Mouse (Mus musculus) heart, embryonic 11.5 days (tissue): ENCODE measurements around the gene Srsf6. TPM values are rescaled to one million over a fixed set of nuclear protein-coding genes. Genes with fewer than 3 reads are reported as not detected.

ENCODE experiments used
- ATAC-seq: fragments of 200-750 bp; cut with Nextera tagmentation; replicated peaks from 2 replicates; pipeline ENCODE4 v1.8.0; 2017; ENCODE audit warnings: moderate library complexity; ENCODE audit not compliant: insufficient number of reproducible peaks, low FRiP score, low TSS enrichment
- H3K27ac ChIP-seq: fragments of 300-500 bp; sonication (generic); 2 replicates; pipeline ENCODE4 v1.5.1; 2014; ENCODE audit warnings: mild to moderate bottlenecking, low read depth, low read length
- H3K27me3 ChIP-seq: fragments of 300-500 bp; sonication (generic); 2 replicates; pipeline ENCODE4 v1.6.1; 2014; ENCODE audit warnings: mild to moderate bottlenecking, low read length, mixed read lengths; ENCODE audit not compliant: control insufficient read depth, insufficient read depth
- H3K36me3 ChIP-seq: fragments of 300-500 bp; sonication (generic); 2 replicates; pipeline ENCODE4 v1.6.1; 2014; ENCODE audit warnings: mild to moderate bottlenecking, low read length, moderate library complexity, mixed read lengths; ENCODE audit not compliant: control insufficient read depth, insufficient read depth
- H3K4me1 ChIP-seq: fragments of 300-500 bp; sonication (generic); 2 replicates; pipeline ENCODE4 v1.6.1; 2014; ENCODE audit warnings: low read length; ENCODE audit not compliant: control insufficient read depth, insufficient read depth
- H3K4me2 ChIP-seq: fragments of 300-500 bp; sonication (generic); 2 replicates; pipeline ENCODE4 v1.6.1; 2014; ENCODE audit warnings: mild to moderate bottlenecking, moderate library complexity
- H3K4me3 ChIP-seq: fragments of 300-500 bp; sonication (generic); 2 replicates; pipeline ENCODE4 v1.5.1; 2014; ENCODE audit warnings: low read depth, low read length
- H3K9ac ChIP-seq: fragments of 300-500 bp; sonication (generic); 2 replicates; pipeline ENCODE4 v1.6.1; 2014; ENCODE audit warnings: mild to moderate bottlenecking, low read depth, low read length, moderate library complexity
- H3K9me3 ChIP-seq: fragments of 300-500 bp; sonication (generic); replicated peaks from 2 replicates; pipeline ENCODE4 v1.6.1; 2016; ENCODE audit warnings: low read length; ENCODE audit not compliant: control insufficient read depth
- WGBS: fragments of 180-500 bp; shearing (Covaris S2); extraction: QIAGEN DNeasy Blood & Tissue Kit; methylation state at CpG from one replicate; pipeline ENCODE4 v1.1.7; 2014; ENCODE audit not compliant: insufficient replicate concordance; 5-methylcytosine and 5-hydroxymethylcytosine counted together
- polyA plus RNA-seq: library from polyadenylated mRNA; unstranded; fragments of >200 nt; fragmentation: Nextera tagmentation; extraction: Ambion mirVana; gene quantifications from 2 replicates; pipeline ENCODE4 v1.2.1, GENCODE M21; 2014

Gene Srsf6
- polyA plus RNA-seq, 1 experiment from 2014 or later, result 164 TPM

- no peak overlapping the region for H3K9ac ChIP-seq
- H3K4me1 ChIP-seq, result peaks cover 3% of the 10 kb centered on the region; the same call in 1 of the 2 replicates
- no peak overlapping the region for H3K4me2 ChIP-seq
- 59% methylated on average over 3 of the region's 3 CpGs for WGBS
- H3K4me3 ChIP-seq, result no peak overlapping the region
- ATAC-seq, result no peak
- 0 out of 2 replicates have a peak, but pooled peaks cover 2% of the 10 kb centered on the region for H3K36me3 ChIP-seq
- H3K27me3 ChIP-seq, result no peaks in the 10 kb centered on the region
- no peaks in the 10 kb centered on the region for H3K9me3 ChIP-seq
- H3K27ac ChIP-seq, result no peak overlapping the region
Observed at GRCm38 (mm10) chr2:162927918-162928585, 3.3 kb upstream of the Srsf6 start.

GRCm38 (mm10) chr2:162929704-162930103 lies 1.6 kb upstream of the Srsf6 start:
- 42% methylated on average over 3 of the region's 3 CpGs for WGBS
- H3K4me3 ChIP-seq, result no peak overlapping the region
- peak overlapping the region; percentile 89 for H3K4me2 ChIP-seq

GRCm38 (mm10) chr2:162930516-162931122 lies 709 bp upstream of the Srsf6 start:
- no peak for ATAC-seq
- peak overlapping the region; percentile 89 for H3K4me2 ChIP-seq
- peak overlapping the region; percentile 100 for H3K9ac ChIP-seq
- H3K4me1 ChIP-seq, result peaks cover 3% of the 10 kb centered on the region; the same call in 1 of the 2 replicates
- H3K27ac ChIP-seq, result peak overlapping the region; percentile 96
- no peaks in the 10 kb centered on the region for H3K9me3 ChIP-seq
- no peaks in the 10 kb centered on the region for H3K27me3 ChIP-seq
- WGBS, result 0% methylated on average over 18 of the region's 18 CpGs
- H3K4me3 ChIP-seq, result peak overlapping the region; percentile 98
- H3K36me3 ChIP-seq, result peaks cover 19% of the 10 kb centered on the region

More at GRCm38 (mm10) chr2:162929704-162930103, 1.6 kb upstream of the Srsf6 start:
- Histone ChIP-seq H3K4me1 (peaks cover 3% of the 10 kb centered on the region; the same call in 1 of the 2 replicates), H3K27me3 (no peaks in the 10 kb centered on the region), H3K27ac (no peak overlapping the region), H3K9ac (no peak overlapping the region), H3K36me3 (peaks cover 15% of the 10 kb centered on the region), H3K9me3 (no peaks in the 10 kb centered on the region)
- ATAC-seq, result no peak

GRCm38 (mm10) chr2:162931674-162932650 lies 634 bp downstream of the Srsf6 start:
- under 1% methylated on average over 61 of the region's 103 CpGs for WGBS

GRCm38 (mm10) chr2:162932706-162933105 lies 1.4 kb downstream of the Srsf6 start:
- Histone ChIP-seq H3K4me2 (peak overlapping the region; percentile 89), H3K4me3 (peak overlapping the region; percentile 98), H3K27ac (no peak overlapping the region), H3K4me1 (peaks cover 3% of the 10 kb centered on the region; the same call in 1 of the 2 replicates), H3K9ac (no peak overlapping the region), H3K9me3 (no peaks in the 10 kb centered on the region), H3K36me3 (peaks cover 29% of the 10 kb centered on the region), H3K27me3 (no peaks in the 10 kb centered on the region)
- WGBS, result 57% methylated on average over 4 of the region's 4 CpGs
- no peak for ATAC-seq

More at GRCm38 (mm10) chr2:162931674-162932650, 634 bp downstream of the Srsf6 start:
- H3K9me3 ChIP-seq, result no peaks in the 10 kb centered on the region
- H3K36me3 ChIP-seq, result peaks cover 24% of the 10 kb centered on the region
- H3K27me3 ChIP-seq, result no peaks in the 10 kb centered on the region
- peak overlapping the region; percentile 96 for H3K27ac ChIP-seq
- ATAC-seq, result peak; percentile 56
- H3K4me3 ChIP-seq, result peak overlapping the region; percentile 98
- peak overlapping the region; percentile 100 for H3K9ac ChIP-seq
- H3K4me2 ChIP-seq, result peak overlapping the region; percentile 89
- peaks cover 3% of the 10 kb centered on the region; the same call in 1 of the 2 replicates for H3K4me1 ChIP-seq

- peaks cover 3% of the 10 kb centered on the region; the same call in 1 of the 2 replicates for H3K4me1 ChIP-seq
- H3K9me3 ChIP-seq, result no peaks in the 10 kb centered on the region
- WGBS, result 94% methylated on average over 19 of the region's 19 CpGs
- no peak overlapping the region for H3K4me2 ChIP-seq
- H3K27me3 ChIP-seq, result no peaks in the 10 kb centered on the region
- ATAC-seq, result no peak
- peaks cover 41% of the 10 kb centered on the region for H3K36me3 ChIP-seq
- H3K4me3 ChIP-seq, result no peak overlapping the region
- no peak overlapping the region for H3K27ac ChIP-seq
- H3K9ac ChIP-seq, result no peak overlapping the region
Observed at GRCm38 (mm10) chr2:162934421-162934820, 3.1 kb downstream of the Srsf6 start.

DNA sequence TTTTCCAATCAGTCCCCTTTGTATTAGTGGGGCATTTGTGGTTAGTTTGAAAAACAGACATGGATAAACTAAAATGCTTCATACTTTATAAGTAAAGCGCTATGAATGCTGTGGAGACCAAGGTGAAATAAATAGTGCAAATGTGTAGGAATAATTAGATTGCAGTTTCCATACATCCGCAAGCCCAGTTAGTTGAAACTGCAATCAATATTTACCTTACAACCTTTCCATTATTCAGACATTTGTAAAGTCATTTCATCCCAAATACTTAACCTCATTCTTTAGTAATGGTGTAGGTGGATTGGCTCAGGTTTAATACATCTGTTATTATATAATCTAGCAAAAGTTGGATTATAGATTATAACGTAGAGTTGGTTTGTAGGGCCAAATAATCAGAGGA lies 4.4 kb downstream of the Srsf6 start:
- 92% methylated on average over 3 of the region's 3 CpGs for WGBS
- Histone ChIP-seq H3K4me1 (peaks cover 3% of the 10 kb centered on the region; the same call in 1 of the 2 replicates), H3K9me3 (no peaks in the 10 kb centered on the region), H3K9ac (no peak overlapping the region), H3K4me2 (no peak overlapping the region), H3K4me3 (no peak overlapping the region), H3K27me3 (no peaks in the 10 kb centered on the region), H3K27ac (no peak overlapping the region), H3K36me3 (peaks cover 41% of the 10 kb centered on the region)
- no peak for ATAC-seq

- H3K27ac ChIP-seq, result no peak overlapping the region
- no peak overlapping the region for H3K9ac ChIP-seq
- 74% methylated on average over 1 of the region's 1 CpGs for WGBS
- peaks cover 27% of the 10 kb centered on the region for H3K36me3 ChIP-seq
- H3K4me3 ChIP-seq, result no peak overlapping the region
- peaks cover 2% of the 10 kb centered on the region; the same call in 1 of the 2 replicates for H3K4me1 ChIP-seq
- no peak overlapping the region for H3K4me2 ChIP-seq
- no peaks in the 10 kb centered on the region for H3K9me3 ChIP-seq
- peaks cover 20% of the 10 kb centered on the region for H3K27me3 ChIP-seq
- no peak for ATAC-seq
Observed at GRCm38 (mm10) chr2:162939562-162939961, 8.2 kb downstream of the Srsf6 start.
